Mouse (Mus musculus) macrophage (primary cell): ENCODE measurements around the gene Bphl. TPM values are rescaled to one million over a fixed set of nuclear protein-coding genes. Genes with fewer than 3 reads are reported as not detected.
"Not testable (repeated sequence)": the region's sequence is repeated elsewhere in the genome, so short reads cannot be mapped to it uniquely, and the experiment has no call there.

Experiments used
- H3K27ac ChIP-seq: fragments of 350-480 bp; formaldehyde crosslinking; 2 replicates; pipeline ENCODE4 v1.9.0; 2021
- H3K36me3 ChIP-seq: fragments of 350-480 bp; formaldehyde crosslinking; 2 replicates; pipeline ENCODE4 v1.9.0; 2021; ENCODE audit errors: inconsistent target
- H3K4me3 ChIP-seq: fragments of 350-480 bp; formaldehyde crosslinking; 2 replicates; pipeline ENCODE4 v1.9.0; 2021; ENCODE audit errors: inconsistent target
- H3K79me2 ChIP-seq: fragments of 350-480 bp; formaldehyde crosslinking; 2 replicates; pipeline ENCODE4 v1.9.0; 2021; ENCODE audit errors: inconsistent target
- WGBS: methylation state at CpG from one replicate; pipeline ENCODE4 v1.1.7; 2026; ENCODE audit warnings: inconsistent platforms; ENCODE audit not compliant: missing documents; 5-methylcytosine and 5-hydroxymethylcytosine counted together
- polyA plus RNA-seq: library from polyadenylated mRNA; stranded (reverse); fragments of 250-400 nt; gene quantifications from 3 replicates; pipeline ENCODE4 v1.2.4, GENCODE M21; 2018; ENCODE audit warnings: inconsistent platforms

Gene Bphl
- polyA plus RNA-seq, 1 experiment from 2014 or later: 16.8 TPM

GRCm38 (mm10) chr13:34066351-34066750 lies 29.0 kb downstream of the Bphl start:
- Histone ChIP-seq H3K36me3 (no peaks in the 10 kb centered on the region), H3K27ac (no peak overlapping the region), H3K79me2 (no peaks in the 10 kb centered on the region), H3K4me3 (no peak overlapping the region)
- WGBS: 85% methylated on average over 1 of the region's 1 CpGs

- H3K36me3 ChIP-seq: peaks cover 12% of the 10 kb centered on the region; the same call in 1 of the 2 replicates
These were observed 32.9 kb downstream of the Bphl start for GRCm38 (mm10) chr13:34070296-34070695.

GRCm38 (mm10) chr13:34071836-34072235 lies 34.4 kb downstream of the Bphl start:
- Histone ChIP-seq H3K79me2 (peaks cover 16% of the 10 kb centered on the region), H3K36me3 (peaks cover 19% of the 10 kb centered on the region; the same call in 1 of the 2 replicates), H3K4me3 (no peak overlapping the region), H3K27ac (no peak overlapping the region)
- WGBS: 93% methylated on average over 6 of the region's 6 CpGs

More at GRCm38 (mm10) chr13:34070296-34070695, 32.9 kb downstream of the Bphl start:
- Histone ChIP-seq H3K27ac (no peak overlapping the region), H3K79me2 (peaks cover under 1% of the 10 kb centered on the region; the same call in 1 of the 2 replicates), H3K4me3 (no peak overlapping the region)
- 93% methylated on average over 4 of the region's 4 CpGs for WGBS

- peaks cover 19% of the 10 kb centered on the region; the same call in 1 of the 2 replicates for H3K36me3 ChIP-seq
- WGBS: 94% methylated on average over 2 of the region's 3 CpGs
These were observed 35.5 kb downstream of the Bphl start for GRCm38 (mm10) chr13:34072847-34073246.

GRCm38 (mm10) chr13:34074441-34074840 lies 37.0 kb downstream of the Bphl start:
- peaks cover 25% of the 10 kb centered on the region for H3K79me2 ChIP-seq
- not testable (repeated sequence) for H3K4me3 ChIP-seq, H3K27ac ChIP-seq
- WGBS: no CpG with 5 or more reads among the region's 17 CpGs
- peaks cover 19% of the 10 kb centered on the region; the same call in 1 of the 2 replicates for H3K36me3 ChIP-seq

More at GRCm38 (mm10) chr13:34072847-34073246, 35.5 kb downstream of the Bphl start:
- peaks cover 25% of the 10 kb centered on the region for H3K79me2 ChIP-seq
- H3K27ac ChIP-seq: no peak overlapping the region
- no peak overlapping the region for H3K4me3 ChIP-seq

- not testable (repeated sequence) for H3K27ac ChIP-seq, H3K4me3 ChIP-seq
- peaks cover 25% of the 10 kb centered on the region for H3K79me2 ChIP-seq
- peaks cover 19% of the 10 kb centered on the region; the same call in 1 of the 2 replicates for H3K36me3 ChIP-seq
- 73% methylated on average over 6 of the region's 6 CpGs for WGBS
These were observed 38.5 kb downstream of the Bphl start for GRCm38 (mm10) chr13:34075893-34076292.

GRCm38 (mm10) chr13:34076561-34077491 lies 39.4 kb downstream of the Bphl start:
- H3K27ac ChIP-seq: peak overlapping the region; percentile 82
- peaks cover 19% of the 10 kb centered on the region; the same call in 1 of the 2 replicates for H3K36me3 ChIP-seq
- peak overlapping the region; percentile 84 for H3K4me3 ChIP-seq
- H3K79me2 ChIP-seq: peaks cover 25% of the 10 kb centered on the region
- 45% methylated on average over 18 of the region's 20 CpGs for WGBS

- Histone ChIP-seq H3K79me2 (peaks cover 25% of the 10 kb centered on the region), H3K36me3 (peaks cover 19% of the 10 kb centered on the region; the same call in 1 of the 2 replicates), H3K27ac (peak within 1 kb of the TSS; percentile 82), H3K4me3 (peak within 1 kb of the TSS; percentile 84)
- WGBS: under 1% methylated on average over 45 of the region's 45 CpGs
These were observed 40.3 kb downstream of the Bphl start, which contains the start of gene Tubb2a for GRCm38 (mm10) chr13:34077492-34078271. Gene Tubb2a (minus strand): TSS chr13:34078007.

- WGBS: 15% methylated on average over 16 of the region's 16 CpGs
- Histone ChIP-seq H3K4me3 (peak overlapping the region; percentile 84), H3K27ac (peak overlapping the region; percentile 37), H3K36me3 (peaks cover 15% of the 10 kb centered on the region; the same call in 1 of the 2 replicates), H3K79me2 (peaks cover 25% of the 10 kb centered on the region)
These were observed 41.3 kb downstream of the Bphl start for GRCm38 (mm10) chr13:34078500-34079280.

- Histone ChIP-seq H3K27ac (no peak overlapping the region), H3K36me3 (peaks cover 9% of the 10 kb centered on the region; the same call in 1 of the 2 replicates), H3K4me3 (no peak overlapping the region), H3K79me2 (peaks cover 25% of the 10 kb centered on the region)
- WGBS: 63% methylated on average over 3 of the region's 3 CpGs
These were observed 42.4 kb downstream of the Bphl start for GRCm38 (mm10) chr13:34079801-34080200.

- WGBS: 96% methylated on average over 4 of the region's 4 CpGs
- peaks cover 9% of the 10 kb centered on the region for H3K79me2 ChIP-seq
- no peak overlapping the region for H3K27ac ChIP-seq
- no peak overlapping the region for H3K4me3 ChIP-seq
- H3K36me3 ChIP-seq: no peaks in the 10 kb centered on the region
These were observed 44.5 kb downstream of the Bphl start for GRCm38 (mm10) chr13:34081926-34082325.

GRCm38 (mm10) chr13:34084026-34084750 lies 46.8 kb downstream of the Bphl start:
- H3K27ac ChIP-seq: no peak overlapping the region
- WGBS: 81% methylated on average over 9 of the region's 9 CpGs

GRCm38 (mm10) chr13:34087052-34087812 lies 49.8 kb downstream of the Bphl start:
- 80% methylated on average over 7 of the region's 7 CpGs for WGBS
- H3K4me3 ChIP-seq: no peak overlapping the region
- H3K36me3 ChIP-seq: no peaks in the 10 kb centered on the region
- no peaks in the 10 kb centered on the region for H3K79me2 ChIP-seq
- no peak overlapping the region for H3K27ac ChIP-seq

More at GRCm38 (mm10) chr13:34084026-34084750, 46.8 kb downstream of the Bphl start:
- Histone ChIP-seq H3K4me3 (no peak overlapping the region), H3K36me3 (no peaks in the 10 kb centered on the region), H3K79me2 (no peaks in the 10 kb centered on the region)
